Mouse (Mus musculus) bone marrow, adult 2 months (tissue): ENCODE results near the gene Uts2. TPM values are rescaled to one million over a fixed set of nuclear protein-coding genes. Genes with fewer than 3 reads are reported as not detected.

ENCODE experiments used
- H3K27ac ChIP-seq: fragments of 200-500 bp; 2 replicates; pipeline ENCODE4 v1.5.1; 2012; ENCODE audit warnings: low read depth, mild to moderate bottlenecking, control low read depth, inconsistent platforms, low read length; ENCODE audit not compliant: control insufficient read depth, poor library complexity, insufficient read depth
- H3K4me1 ChIP-seq: fragments of 200-500 bp; 2 replicates; pipeline ENCODE4 v1.6.1; 2011; ENCODE audit warnings: low read length; ENCODE audit not compliant: control insufficient read depth, insufficient read depth
- H3K4me3 ChIP-seq: fragments of 200-500 bp; replicated peaks from 2 replicates; pipeline ENCODE3; 2011; ENCODE audit warnings: mild to moderate bottlenecking, low read depth, low read length, control low read depth; ENCODE audit not compliant: control insufficient read depth
- CTCF ChIP-seq: fragments of 200-500 bp; IDR thresholded peaks from 2 replicates; pipeline ENCODE4 v1.5.1; 2011; ENCODE audit warnings: low read length, control low read depth; ENCODE audit not compliant: control insufficient read depth, insufficient read depth
- POLR2A ChIP-seq: fragments of 200-500 bp; IDR thresholded peaks from 2 replicates; pipeline ENCODE4 v1.6.1; 2011; ENCODE audit warnings: low read depth, mild to moderate bottlenecking, control low read depth, low read length, borderline replicate concordance; ENCODE audit not compliant: control insufficient read depth
- WGBS: fragments of 180-500 bp; shearing (Covaris S2); methylation state at CpG from one replicate; pipeline ENCODE4 v1.1.7; 2018; 5-methylcytosine and 5-hydroxymethylcytosine counted together
- polyA plus RNA-seq: library from polyadenylated mRNA; stranded (reverse); fragments of >200 nt; gene quantifications from 2 replicates; pipeline ENCODE4 v1.2.4, GENCODE M21; 2011; ENCODE audit warnings: low replicate concordance; ENCODE audit not compliant: missing spikeins, insufficient read depth, insufficient read length

Gene Uts2
- polyA plus RNA-seq, 1 experiment = not detected

GRCm38 (mm10) chr4:151037800-151038199, 40.9 kb downstream of the Uts2 start:
- Histone ChIP-seq H3K4me3 (no peak overlapping the region), H3K27ac (no peak overlapping the region), H3K4me1 (no peaks in the 10 kb centered on the region)
- no peak for TF ChIP-seq POLR2A
- TF ChIP-seq CTCF = no peak
- 90% methylated on average over 11 of the region's 11 CpGs for WGBS

GRCm38 (mm10) chr4:151041506-151041905, 44.6 kb downstream of the Uts2 start:
- 81% methylated on average over 5 of the region's 5 CpGs for WGBS
- Histone ChIP-seq H3K4me1 (no peaks in the 10 kb centered on the region; the same call in 1 of the 2 replicates), H3K27ac (no peak overlapping the region), H3K4me3 (no peak overlapping the region)
- TF ChIP-seq POLR2A = no peak

- no peak for TF ChIP-seq POLR2A
- TF ChIP-seq CTCF = no peak
- Histone ChIP-seq H3K27ac (no peak overlapping the region), H3K4me3 (no peak overlapping the region), H3K4me1 (no peaks in the 10 kb centered on the region; the same call in 1 of the 2 replicates)
- WGBS = 45% methylated on average over 5 of the region's 5 CpGs
Observed at GRCm38 (mm10) chr4:151043281-151043680, 46.4 kb downstream of the Uts2 start.

- Histone ChIP-seq H3K4me1 (no peaks in the 10 kb centered on the region; the same call in 1 of the 2 replicates), H3K4me3 (peak within 1 kb of the TSS; percentile 71), H3K27ac (peak within 1 kb of the TSS; percentile 75)
- under 1% methylated on average over 79 of the region's 79 CpGs for WGBS
- no peak for TF ChIP-seq CTCF
- peak; percentile 28; the same call in 1 of the 2 replicates for TF ChIP-seq POLR2A
Observed at GRCm38 (mm10) chr4:151044037-151044943, 47.4 kb downstream of the Uts2 start, which contains the start of gene Per3. TSS of gene Per3 (minus strand) at chr4:151044665.

GRCm38 (mm10) chr4:151044944-151045570, 48.2 kb downstream of the Uts2 start:
- H3K4me1 ChIP-seq = no peaks in the 10 kb centered on the region; the same call in 1 of the 2 replicates
- TF ChIP-seq POLR2A (no peak), CTCF (no peak)
- H3K27ac ChIP-seq = peak overlapping the region; percentile 6; the same call in 1 of the 2 replicates

GRCm38 (mm10) chr4:151046524-151046923, 49.6 kb downstream of the Uts2 start:
- Histone ChIP-seq H3K4me1 (no peaks in the 10 kb centered on the region; the same call in 1 of the 2 replicates), H3K27ac (no peak overlapping the region), H3K4me3 (no peak overlapping the region)
- WGBS = 86% methylated on average over 3 of the region's 3 CpGs
- TF ChIP-seq POLR2A (no peak), CTCF (no peak)

More at GRCm38 (mm10) chr4:151044944-151045570, 48.2 kb downstream of the Uts2 start:
- peak overlapping the region; percentile 71 for H3K4me3 ChIP-seq
- WGBS = 4% methylated on average over 21 of the region's 21 CpGs

- Histone ChIP-seq H3K27ac (no peak overlapping the region), H3K4me1 (peaks cover under 1% of the 10 kb centered on the region; the same call in 1 of the 2 replicates), H3K4me3 (no peak overlapping the region)
- TF ChIP-seq POLR2A = no peak
- TF ChIP-seq CTCF = no peak
- 46% methylated on average over 1 of the region's 1 CpGs for WGBS
Observed at GRCm38 (mm10) chr4:151051162-151051561, 54.3 kb downstream of the Uts2 start.

Other genes starting within 250 kb of the Uts2 start
- gene Errfi1, start 143.2 kb upstream of the Uts2 start, polyA plus RNA-seq = 7.3 and 14.7 TPM in 2 replicates
- 73.9 and 121 TPM in 2 replicates for gene Park7, start 82.7 kb upstream of the Uts2 start, polyA plus RNA-seq
- not detected in 2 replicates for gene Tnfrsf9, start 82.5 kb upstream of the Uts2 start, polyA plus RNA-seq
- gene Per3, start 47.6 kb downstream of the Uts2 start, polyA plus RNA-seq = 5.8 and 6.7 TPM in 2 replicates
- 27.1 and 45.0 TPM in 2 replicates for gene Vamp3, start 60.9 kb downstream of the Uts2 start, polyA plus RNA-seq
- gene Gm13090, start 92.5 kb downstream of the Uts2 start, polyA plus RNA-seq = not detected in 2 replicates